Mouse (Mus musculus) adrenal gland, adult (tissue): ENCODE results near the gene Tsc1.

ENCODE experiments used
- DNase-seq, 2 experiments: peaks; one replicate each; pipeline ENCODE4 v3.0.0; 2022 to 2023; ENCODE audit warnings: low spot score in 1 of 2; ENCODE audit not compliant: inconsistent age in 2 of 2

Tsc1 gene

DNA sequence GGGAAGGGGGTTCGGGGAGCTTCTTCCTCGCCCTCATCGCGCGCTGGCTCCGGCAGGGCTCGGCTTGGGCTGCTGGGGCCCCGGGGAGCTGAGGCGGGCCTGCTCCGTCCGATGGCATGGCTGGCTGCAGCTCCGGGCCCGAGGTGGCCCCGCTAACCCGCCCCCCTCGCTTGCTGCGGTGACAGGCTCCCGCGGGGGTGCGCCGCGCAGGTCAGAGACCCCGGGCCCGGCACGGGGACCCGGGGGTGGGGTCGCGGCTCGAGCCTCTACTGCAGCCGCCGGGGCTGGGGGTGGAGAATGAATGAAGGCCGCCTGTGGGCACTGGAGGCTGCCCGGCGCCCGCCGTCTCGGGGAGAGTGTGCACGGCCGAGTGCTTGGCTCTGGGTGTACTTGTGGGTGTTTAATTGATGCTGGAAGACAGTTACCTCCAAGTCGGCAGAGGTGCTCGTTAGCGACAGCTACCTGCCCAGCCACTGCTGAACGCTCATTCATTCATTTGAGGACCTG, 460 bp downstream of the Tsc1 start:
- DNase-seq = peak; percentile 46 to 74

- DNase-seq = no peak
Observed at GRCm38 (mm10) chr2:28643081-28643480, 2.1 kb downstream of the Tsc1 start.

GRCm38 (mm10) chr2:28650526-28650925, 9.5 kb downstream of the Tsc1 start:
- DNase-seq = peak in 1 of 2 experiments; percentile 60

- DNase-seq = no peak
Observed at GRCm38 (mm10) chr2:28653351-28653750, 12.3 kb downstream of the Tsc1 start.

DNA sequence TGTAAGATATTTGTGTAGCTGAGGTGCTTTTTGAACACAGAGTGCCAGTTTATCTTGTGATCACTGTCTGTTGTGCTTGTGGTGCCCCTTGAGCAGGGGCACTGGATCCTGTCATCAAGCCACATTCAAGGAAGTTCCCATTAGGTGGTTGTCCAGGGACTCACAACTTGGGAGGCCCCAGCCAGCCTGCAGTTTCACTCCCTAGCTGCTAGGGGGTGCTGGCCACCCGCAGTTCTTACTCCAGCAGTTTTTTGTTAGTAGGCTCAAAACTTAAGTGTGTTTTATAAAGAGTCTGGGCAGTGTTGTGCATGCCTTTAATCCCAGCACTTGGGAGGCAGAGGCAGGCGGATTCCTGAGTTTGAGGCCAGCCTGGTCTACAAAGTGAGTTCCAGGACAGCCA, 13.3 kb downstream of the Tsc1 start:
- DNase-seq = peak in 1 of 2 experiments; percentile 59

GRCm38 (mm10) chr2:28656216-28656615, 15.2 kb downstream of the Tsc1 start:
- no peak for DNase-seq

- DNase-seq = no peak
Observed at GRCm38 (mm10) chr2:28662891-28663290, 21.9 kb downstream of the Tsc1 start.

GRCm38 (mm10) chr2:28665818-28666217, 24.8 kb downstream of the Tsc1 start:
- no peak for DNase-seq

- no peak for DNase-seq
Observed at GRCm38 (mm10) chr2:28671438-28671837, 30.4 kb downstream of the Tsc1 start.

GRCm38 (mm10) chr2:28676005-28676404, 35.0 kb downstream of the Tsc1 start:
- DNase-seq = no peak

DNA sequence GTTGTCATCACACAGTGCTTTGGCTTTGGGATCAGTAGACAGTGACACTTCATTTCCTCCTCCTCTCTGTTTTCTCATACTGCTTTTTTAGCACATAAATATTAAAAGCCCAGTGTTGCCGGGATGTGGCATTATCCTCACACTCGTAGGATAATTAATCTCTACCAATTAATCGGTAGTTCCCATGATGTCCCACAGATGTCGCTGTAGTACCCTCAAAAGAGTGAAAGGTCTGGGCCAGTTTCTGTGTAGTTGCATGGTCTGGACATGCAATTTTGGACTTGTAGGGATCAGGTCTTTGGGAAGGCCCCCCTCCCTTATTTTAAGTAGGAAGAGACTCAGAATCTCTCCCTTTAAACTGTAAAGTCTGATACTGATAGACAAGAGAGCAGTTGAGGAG, 39.7 kb downstream of the Tsc1 start:
- peak in 1 of 2 experiments; percentile 66 for DNase-seq

DNA sequence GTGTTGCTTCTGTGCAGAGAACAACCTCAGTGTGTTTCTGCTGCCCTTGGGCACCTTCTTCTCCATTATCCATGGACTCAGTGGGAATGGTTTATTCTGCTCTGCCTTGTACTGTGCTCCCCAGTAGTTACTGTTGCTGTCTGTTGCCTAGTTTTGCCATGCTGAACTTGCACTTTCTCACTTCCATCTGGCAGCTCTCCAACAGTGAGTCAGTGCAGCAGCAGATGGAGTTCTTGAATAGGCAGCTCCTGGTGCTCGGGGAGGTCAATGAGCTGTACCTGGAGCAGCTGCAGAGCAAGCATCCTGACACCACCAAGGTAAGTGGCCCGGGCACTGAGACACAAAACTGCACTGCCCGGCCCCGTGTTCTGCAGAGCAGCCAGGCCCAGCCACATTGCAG, 40.7 kb downstream of the Tsc1 start:
- DNase-seq = peak; percentile 62 to 85

DNA sequence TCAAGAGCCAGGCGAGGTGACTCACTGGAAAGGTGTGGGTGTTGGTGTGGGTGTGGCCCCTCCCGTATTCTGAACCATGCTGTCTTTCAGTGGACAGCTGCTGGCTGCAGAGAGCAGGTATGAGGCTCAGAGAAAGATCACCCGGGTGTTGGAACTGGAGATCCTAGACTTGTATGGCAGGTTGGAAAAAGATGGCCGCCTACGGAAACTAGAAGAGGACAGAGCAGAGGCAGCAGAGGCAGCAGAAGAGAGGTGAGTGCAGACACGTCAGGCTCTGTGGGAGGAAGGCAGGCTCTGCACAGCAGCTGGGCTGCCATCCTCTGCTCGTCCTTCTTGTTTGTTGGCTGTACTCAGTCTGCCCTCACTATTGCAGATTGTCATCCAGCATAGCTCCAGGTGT, 44.9 kb downstream of the Tsc1 start:
- DNase-seq = no peak

DNA sequence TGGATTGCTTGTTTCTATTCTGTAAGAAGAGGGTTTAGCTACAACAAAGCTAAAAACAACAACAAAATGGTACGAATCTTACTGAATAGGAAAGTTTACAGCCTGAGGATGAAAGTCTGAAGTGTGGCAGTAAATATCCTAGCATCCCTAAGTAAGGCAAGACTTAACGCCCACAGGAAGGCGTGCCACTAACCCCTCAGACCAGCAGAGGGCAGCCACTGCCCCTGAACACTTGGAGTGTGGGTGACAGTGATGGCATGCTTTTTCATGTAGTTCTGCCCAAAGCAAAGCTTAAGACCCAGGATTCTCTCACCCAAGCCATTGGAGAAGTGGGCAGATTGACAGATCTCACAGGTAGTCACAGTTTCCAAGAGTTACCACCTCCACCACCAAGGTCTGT, 47.4 kb downstream of the Tsc1 start:
- DNase-seq = peak in 1 of 2 experiments; percentile 64

DNA sequence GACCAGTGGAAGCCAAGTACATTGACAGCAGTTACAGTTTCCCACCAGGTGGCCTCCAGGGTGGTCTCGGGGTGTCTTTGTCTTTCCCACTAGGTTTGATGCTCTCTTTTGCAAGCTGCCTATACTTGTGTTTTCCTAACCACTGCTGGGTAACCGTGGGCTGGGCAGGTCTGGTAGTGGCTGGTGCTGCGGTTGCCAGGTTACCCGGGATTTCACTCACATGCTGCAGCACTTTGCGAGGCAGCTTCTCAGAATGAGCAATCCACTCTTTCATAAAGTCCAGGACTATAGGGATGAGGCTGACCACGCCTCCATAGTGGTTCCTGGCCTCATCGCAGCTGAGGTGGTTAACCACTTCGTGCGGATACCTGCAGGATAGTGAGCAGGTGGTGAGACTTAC, 51.7 kb downstream of the Tsc1 start:
- DNase-seq = no peak

DNA sequence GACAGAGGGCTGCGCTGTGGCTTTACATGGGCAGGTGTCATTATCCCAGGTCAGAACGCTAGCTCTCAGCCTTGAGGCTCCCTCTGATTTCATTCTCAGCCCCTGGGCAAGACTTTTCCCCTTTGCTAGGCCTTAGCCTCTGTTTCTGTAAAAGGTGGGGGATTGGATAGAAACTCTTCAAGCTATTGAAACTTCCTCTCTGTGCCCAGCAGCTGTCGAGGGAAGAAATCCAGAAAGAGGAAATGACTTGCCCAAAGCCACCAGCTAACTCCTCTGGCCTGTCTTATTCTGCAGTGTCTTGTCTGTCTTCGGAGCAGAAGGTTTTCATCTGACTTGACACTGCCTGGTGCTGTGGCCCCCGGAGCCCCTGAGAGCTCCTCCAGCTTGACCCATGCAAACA, 57.5 kb downstream of the Tsc1 start:
- DNase-seq = peak in 1 of 2 experiments; percentile 30

DNA sequence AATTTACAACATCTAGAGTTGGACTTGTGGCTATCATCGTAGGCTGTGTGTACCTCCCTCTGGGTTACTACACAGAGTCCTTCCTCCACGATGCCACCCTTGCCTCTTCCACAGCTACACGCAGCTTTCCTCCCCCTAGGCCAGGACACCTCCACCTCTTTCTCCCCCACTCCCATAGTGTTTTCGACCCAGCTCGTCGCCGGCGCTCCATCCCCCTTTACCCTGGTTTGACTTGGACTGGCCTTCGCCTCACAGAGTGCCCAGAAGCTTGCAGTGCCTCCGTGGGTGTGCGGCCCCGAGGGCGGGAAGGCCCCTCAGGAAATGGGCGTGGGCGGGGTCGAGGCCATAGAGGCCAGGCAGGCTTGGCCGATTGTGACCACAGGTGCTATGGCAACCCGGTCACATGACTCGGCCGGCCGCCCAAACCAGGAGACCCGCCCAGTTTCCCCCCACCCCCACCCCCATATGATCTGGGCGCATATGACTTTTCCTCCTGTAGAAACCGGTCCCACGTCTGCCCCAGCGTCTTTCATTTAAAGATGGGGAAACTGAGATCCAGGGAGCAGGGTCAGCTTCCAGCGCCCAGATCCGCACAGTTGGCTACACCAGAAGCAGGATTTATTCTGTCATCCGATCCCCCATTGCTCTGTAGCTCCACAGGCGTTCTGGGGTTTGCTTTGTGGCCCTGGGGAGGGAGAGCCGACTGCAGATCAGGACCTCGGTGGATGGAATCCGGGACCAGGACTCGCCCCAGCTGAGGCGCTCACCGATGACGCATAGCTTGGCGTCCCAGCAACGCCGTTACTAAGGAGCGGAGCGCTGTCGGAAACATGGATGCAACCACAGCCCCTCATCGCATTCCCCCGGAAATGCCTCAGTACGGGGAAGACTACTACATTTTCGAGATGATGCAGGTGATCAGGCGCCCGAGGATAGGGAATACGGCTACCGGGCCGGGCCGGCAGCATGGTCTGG, 58.6 kb downstream of the Tsc1 start, which contains the start of the genes Spaca9 and Ak8:
TSS of gene Spaca9 (minus strand) at position 367 of the 975 bp plus-strand sequence.
TSS of gene Ak8 (plus strand) at position 804 of the 975 bp plus-strand sequence.
- peak; percentile 79 to 92 for DNase-seq

DNA sequence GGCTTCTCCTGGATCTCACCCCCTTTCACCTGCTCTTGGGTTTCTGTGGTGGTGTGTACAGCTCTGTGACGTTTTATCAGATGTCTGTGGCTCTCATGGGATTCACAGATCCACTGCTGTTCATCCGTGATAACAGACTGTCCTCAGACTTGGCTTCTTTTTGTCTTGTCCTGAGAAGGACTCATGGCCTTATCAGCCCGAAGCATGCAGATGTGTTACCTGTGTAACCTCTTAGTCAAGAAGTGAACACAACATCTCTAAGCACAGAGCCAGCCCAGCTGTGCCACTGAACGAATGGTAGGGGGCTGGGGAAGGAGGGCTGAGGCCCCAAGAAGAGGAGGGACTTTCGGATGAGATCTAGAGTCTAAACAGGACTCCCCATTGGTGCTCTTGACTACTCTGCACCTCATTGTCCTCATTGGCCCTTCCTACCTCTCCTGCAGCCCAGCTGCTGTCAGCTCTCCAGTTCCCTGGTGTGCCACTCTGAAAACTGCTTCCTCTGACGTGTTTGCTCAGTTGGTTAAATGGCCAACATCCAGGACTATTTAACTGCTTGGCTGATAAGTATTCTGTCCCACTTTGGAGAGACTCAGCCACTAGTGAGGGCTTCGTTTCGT, 60.7 kb downstream of the Tsc1 start:
- no peak for DNase-seq

GRCm38 (mm10) chr2:28706106-28706636, 65.1 kb downstream of the Tsc1 start:
- no peak for DNase-seq

DNA sequence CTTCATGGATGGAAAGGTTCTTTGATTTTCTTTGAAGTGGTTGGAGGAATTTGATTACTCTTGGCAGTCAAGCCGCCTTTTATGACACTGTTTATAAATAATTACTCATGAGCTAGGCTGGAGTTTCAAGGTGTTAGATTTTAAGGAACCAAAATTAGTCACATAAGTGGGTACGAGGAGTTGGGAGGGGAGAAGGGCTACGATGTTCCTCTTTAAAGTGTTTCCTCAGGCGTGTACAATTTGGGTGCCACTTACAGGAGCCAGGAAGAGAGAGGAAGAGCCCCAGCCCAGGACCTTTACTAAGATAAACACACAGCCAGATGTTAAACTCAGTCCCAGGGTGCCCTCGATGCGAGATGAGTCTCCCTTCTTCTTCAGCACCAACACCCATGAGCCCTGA, 65.8 kb downstream of the Tsc1 start:
- DNase-seq = no peak

GRCm38 (mm10) chr2:28713036-28713435, 72.0 kb downstream of the Tsc1 start:
- DNase-seq = no peak

GRCm38 (mm10) chr2:28722419-28722818, 81.4 kb downstream of the Tsc1 start:
- no peak for DNase-seq
